Mouse (Mus musculus): ENCODE data around the gene Slc15a1. TPM values are rescaled to one million over a fixed set of nuclear protein-coding genes. Genes with fewer than 3 reads are reported as not detected.

Gene Slc15a1
- polyA plus RNA-seq, 1 experiment from 2014 or later = 0.74 TPM

DNA sequence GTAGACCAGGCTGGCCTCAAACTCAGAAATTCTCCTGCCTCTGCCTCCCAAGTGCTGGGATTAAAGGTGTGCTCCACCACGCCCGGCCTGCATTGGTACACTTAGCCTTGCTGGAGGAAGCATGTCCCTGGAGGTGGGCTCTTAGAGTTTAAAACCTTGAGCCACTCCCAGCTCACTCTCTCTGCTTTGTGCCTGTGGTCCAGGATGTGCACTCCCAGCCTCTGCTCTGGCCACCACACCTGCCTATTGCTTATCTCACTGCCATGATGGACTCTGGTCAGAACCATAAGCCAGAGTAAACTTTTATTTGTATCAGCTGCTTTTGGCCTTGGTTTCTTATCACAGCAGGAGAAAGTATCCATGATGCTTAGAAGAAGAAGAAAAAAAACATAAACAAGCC is 40.7 kb downstream of the Slc15a1 start:
- no peak overlapping the region for H3K9ac ChIP-seq
- no peak overlapping the region for H3K4me2 ChIP-seq
- ATAC-seq (ENCODE audit: borderline replicate concordance, extremely low read depth, low FRiP score, low TSS enrichment) = no peak

DNA sequence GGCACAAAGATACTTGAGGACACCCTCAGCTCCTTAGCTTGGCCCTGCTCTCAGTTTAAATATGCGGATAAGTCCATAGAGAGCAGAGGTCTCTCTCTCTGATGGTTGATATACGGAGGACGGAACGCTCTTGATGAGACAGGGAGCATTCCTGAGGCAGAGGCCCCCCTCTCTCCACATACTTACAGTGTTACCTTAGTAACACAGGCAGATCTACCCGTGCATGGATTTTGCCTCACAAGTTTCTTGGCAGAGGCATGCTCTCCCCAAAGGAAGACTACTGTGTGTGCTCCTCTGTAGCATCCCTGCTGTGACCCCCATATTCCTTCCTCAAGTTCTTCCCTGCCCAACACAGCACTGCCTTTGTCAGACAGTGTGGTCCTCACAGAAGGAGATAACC is 42.3 kb downstream of the Slc15a1 start:
- no peak for ATAC-seq (ENCODE audit: borderline replicate concordance, extremely low read depth, low FRiP score, low TSS enrichment)
- H3K9me3 ChIP-seq = no peaks in the 10 kb centered on the region

More for the DNA sequence above, 40.7 kb downstream of the Slc15a1 start:
- no peaks in the 10 kb centered on the region for H3K36me3 ChIP-seq
- H3K4me3 ChIP-seq = no peak overlapping the region
- H3K27me3 ChIP-seq = no peaks in the 10 kb centered on the region
- no peaks in the 10 kb centered on the region for H3K9me3 ChIP-seq
- H3K27ac ChIP-seq = no peak overlapping the region
- WGBS = 83% methylated on average over 2 of the region's 2 CpGs
- H3K4me1 ChIP-seq = no peaks in the 10 kb centered on the region

GRCm38 (mm10) chr14:121460966-121461365 is 44.1 kb downstream of the Slc15a1 start:
- 82% methylated on average over 3 of the region's 3 CpGs for WGBS
- no peak for ATAC-seq (ENCODE audit: borderline replicate concordance, extremely low read depth, low FRiP score, low TSS enrichment)
- no peak overlapping the region for H3K4me2 ChIP-seq

More for the DNA sequence above, 42.3 kb downstream of the Slc15a1 start:
- no peaks in the 10 kb centered on the region for H3K27me3 ChIP-seq
- H3K4me2 ChIP-seq = no peak overlapping the region
- H3K27ac ChIP-seq = no peak overlapping the region
- WGBS = 37% methylated on average over 5 of the region's 5 CpGs
- H3K9ac ChIP-seq = no peak overlapping the region
- H3K4me1 ChIP-seq = no peaks in the 10 kb centered on the region
- no peaks in the 10 kb centered on the region for H3K36me3 ChIP-seq
- H3K4me3 ChIP-seq = no peak overlapping the region

DNA sequence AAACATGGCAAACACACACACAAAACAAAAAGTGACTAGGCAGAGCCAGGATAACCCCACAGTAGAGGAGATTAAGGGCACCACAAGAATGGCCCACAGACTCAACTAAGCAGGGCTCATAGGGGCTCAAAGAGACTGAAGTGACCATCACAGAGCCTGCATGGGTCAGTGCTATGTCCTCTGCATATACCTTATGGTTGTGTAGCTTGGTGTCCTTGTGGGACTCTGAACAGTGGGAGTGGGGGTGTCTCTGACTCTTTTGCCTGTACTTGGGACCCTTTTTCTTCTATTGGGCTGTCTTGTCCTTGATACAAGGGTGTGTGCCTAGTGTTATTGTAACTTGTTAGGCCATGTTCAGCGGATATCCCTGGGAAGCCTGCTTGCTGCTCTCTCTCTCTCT is 46.5 kb downstream of the Slc15a1 start:
- WGBS = 58% methylated on average over 1 of the region's 1 CpGs
- Histone ChIP-seq H3K4me1 (no peaks in the 10 kb centered on the region), H3K36me3 (no peaks in the 10 kb centered on the region), H3K9me3 (no peaks in the 10 kb centered on the region), H3K4me2 (no peak overlapping the region), H3K27ac (no peak overlapping the region), H3K9ac (no peak overlapping the region), H3K27me3 (no peaks in the 10 kb centered on the region), H3K4me3 (no peak overlapping the region)
- no peak for ATAC-seq (ENCODE audit: borderline replicate concordance, extremely low read depth, low FRiP score, low TSS enrichment)

More at GRCm38 (mm10) chr14:121460966-121461365, 44.1 kb downstream of the Slc15a1 start:
- no peak overlapping the region for H3K4me3 ChIP-seq
- no peaks in the 10 kb centered on the region for H3K9me3 ChIP-seq
- no peak overlapping the region for H3K9ac ChIP-seq
- no peaks in the 10 kb centered on the region for H3K36me3 ChIP-seq
- no peaks in the 10 kb centered on the region for H3K27me3 ChIP-seq
- no peak overlapping the region for H3K27ac ChIP-seq
- H3K4me1 ChIP-seq = no peaks in the 10 kb centered on the region

DNA sequence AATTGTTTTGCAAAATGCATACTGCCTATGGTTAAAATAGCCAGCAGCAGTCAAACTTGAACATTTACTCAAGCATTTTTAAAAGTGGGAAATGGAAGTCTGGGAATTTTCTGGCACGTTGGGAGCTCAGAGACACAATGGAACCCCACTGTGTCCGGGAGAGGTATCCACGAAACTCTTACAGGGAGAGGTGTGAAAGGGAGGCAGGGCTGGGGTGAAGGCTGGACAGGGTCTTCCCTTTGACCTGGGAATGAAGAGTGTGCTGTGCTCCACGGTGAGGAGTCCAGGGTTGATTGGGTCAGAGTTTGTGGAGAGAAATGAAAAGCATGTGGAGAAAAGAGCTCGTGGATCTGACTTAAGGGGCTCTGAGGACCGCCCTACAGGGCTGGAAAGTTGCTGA is 47.5 kb downstream of the Slc15a1 start:
- H3K4me3 ChIP-seq = no peak overlapping the region
- ATAC-seq (ENCODE audit: borderline replicate concordance, extremely low read depth, low FRiP score, low TSS enrichment) = no peak

DNA sequence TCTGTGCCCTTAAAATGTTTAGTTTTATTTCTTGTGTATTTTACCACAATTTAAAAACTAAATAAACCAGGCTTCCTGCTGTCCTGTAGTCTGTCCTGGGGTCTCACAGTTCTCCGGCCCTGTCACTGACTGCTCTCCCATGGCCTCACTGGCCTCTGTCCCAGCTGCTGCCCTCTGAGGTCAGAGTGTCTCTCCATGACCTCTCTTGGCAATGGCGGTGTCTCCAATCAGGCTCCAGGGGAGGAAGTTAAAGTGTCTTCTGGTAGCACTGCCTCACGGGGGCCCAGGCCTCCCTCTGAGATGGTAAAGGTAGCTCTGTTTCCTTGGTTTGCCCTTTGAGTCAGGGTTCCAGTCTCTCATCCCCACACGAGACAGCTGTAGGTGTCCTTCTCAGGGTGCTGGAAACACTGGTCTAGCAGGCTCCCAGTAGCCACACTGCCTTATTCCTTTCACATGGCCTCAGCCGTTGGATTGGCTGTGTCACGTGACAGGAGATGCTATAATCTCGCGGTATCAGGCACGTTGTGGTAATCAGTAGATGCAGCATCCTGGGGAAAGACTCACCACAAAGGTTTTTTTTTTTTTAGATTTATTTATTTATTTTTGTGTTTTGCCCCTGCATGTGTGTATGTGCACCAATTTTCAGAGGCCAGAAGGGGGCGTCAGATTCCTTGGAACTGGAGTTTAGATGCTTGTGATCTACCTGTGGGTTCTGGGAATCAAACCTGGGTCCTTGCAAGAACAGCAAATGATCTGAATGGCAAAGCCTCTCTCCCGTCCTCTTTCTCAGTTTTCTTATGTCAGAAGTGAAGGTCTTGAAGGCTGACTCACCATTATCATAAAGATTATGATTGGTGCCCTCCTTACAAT is 48.4 kb downstream of the Slc15a1 start:
- ATAC-seq (ENCODE audit: borderline replicate concordance, extremely low read depth, low FRiP score, low TSS enrichment) = no peak
- H3K27me3 ChIP-seq = no peaks in the 10 kb centered on the region

More for the DNA sequence above, 47.5 kb downstream of the Slc15a1 start:
- Histone ChIP-seq H3K27me3 (no peaks in the 10 kb centered on the region), H3K9ac (no peak overlapping the region), H3K4me2 (no peak overlapping the region), H3K27ac (no peak overlapping the region), H3K36me3 (no peaks in the 10 kb centered on the region), H3K9me3 (no peaks in the 10 kb centered on the region), H3K4me1 (no peaks in the 10 kb centered on the region)
- WGBS = 67% methylated on average over 6 of the region's 6 CpGs

GRCm38 (mm10) chr14:121455976-121456375 is 49.1 kb downstream of the Slc15a1 start:
- no peak overlapping the region for H3K4me2 ChIP-seq
- ATAC-seq (ENCODE audit: borderline replicate concordance, extremely low read depth, low FRiP score, low TSS enrichment) = no peak
- no peak overlapping the region for H3K9ac ChIP-seq
- H3K36me3 ChIP-seq = no peaks in the 10 kb centered on the region
- H3K4me3 ChIP-seq = no peak overlapping the region
- no peaks in the 10 kb centered on the region for H3K9me3 ChIP-seq
- WGBS = 71% methylated on average over 15 of the region's 15 CpGs
- H3K4me1 ChIP-seq = no peaks in the 10 kb centered on the region
- no peaks in the 10 kb centered on the region for H3K27me3 ChIP-seq
- no peak overlapping the region for H3K27ac ChIP-seq

More for the DNA sequence above, 48.4 kb downstream of the Slc15a1 start:
- H3K9ac ChIP-seq = no peak overlapping the region
- H3K9me3 ChIP-seq = no peaks in the 10 kb centered on the region
- H3K4me3 ChIP-seq = no peak overlapping the region
- H3K4me1 ChIP-seq = no peaks in the 10 kb centered on the region
- H3K4me2 ChIP-seq = no peak overlapping the region
- 76% methylated on average over 11 of the region's 11 CpGs for WGBS
- H3K27ac ChIP-seq = no peak overlapping the region
- no peaks in the 10 kb centered on the region for H3K36me3 ChIP-seq

DNA sequence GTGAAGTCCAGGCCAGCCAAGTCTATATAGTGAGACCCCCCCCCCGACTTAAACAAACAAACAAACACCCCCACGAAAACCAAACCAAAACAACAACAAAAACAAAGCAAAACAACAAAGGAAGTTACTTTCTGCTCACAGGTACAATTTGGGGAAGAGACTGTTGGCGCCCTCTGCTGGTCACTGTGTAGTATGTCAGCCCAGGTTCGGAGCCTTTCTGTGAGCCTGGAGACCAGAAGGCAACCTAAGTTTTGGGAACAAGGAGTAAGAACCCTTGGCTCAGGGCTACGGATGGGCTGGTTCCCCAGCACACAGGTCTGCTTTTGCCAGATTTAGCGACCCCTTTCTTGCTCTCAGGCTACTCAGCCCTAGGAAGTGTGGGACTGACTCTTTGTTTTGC is 49.5 kb downstream of the Slc15a1 start:
- WGBS = 7% methylated on average over 6 of the region's 6 CpGs
- Histone ChIP-seq H3K4me3 (no peak overlapping the region), H3K9ac (no peak overlapping the region), H3K9me3 (no peaks in the 10 kb centered on the region), H3K36me3 (no peaks in the 10 kb centered on the region), H3K27me3 (no peaks in the 10 kb centered on the region), H3K4me2 (no peak overlapping the region), H3K4me1 (no peaks in the 10 kb centered on the region), H3K27ac (no peak overlapping the region)
- ATAC-seq (ENCODE audit: borderline replicate concordance, extremely low read depth, low FRiP score, low TSS enrichment) = no peak

DNA sequence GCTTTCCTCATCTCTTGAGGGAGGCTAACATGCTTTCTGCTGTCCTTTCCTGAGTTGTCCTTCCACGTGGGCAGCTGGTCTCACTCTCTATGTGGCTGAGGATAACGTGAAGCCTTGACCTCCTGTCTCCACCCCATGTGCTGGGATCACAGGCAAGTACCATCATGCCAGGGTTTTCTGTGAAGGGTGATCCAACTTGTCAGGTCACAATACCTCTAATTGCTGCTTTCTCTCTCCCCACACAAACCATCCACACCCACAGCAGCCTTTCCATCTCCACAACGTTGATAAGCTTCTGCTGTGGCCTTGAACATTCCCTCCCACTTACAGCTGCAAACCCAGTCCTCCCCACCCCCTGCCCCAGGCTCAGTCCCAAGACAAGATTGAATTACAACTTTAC is 51.9 kb downstream of the Slc15a1 start:
- Histone ChIP-seq H3K4me1 (no peaks in the 10 kb centered on the region), H3K27me3 (no peaks in the 10 kb centered on the region), H3K4me2 (no peak overlapping the region), H3K9ac (no peak overlapping the region), H3K36me3 (no peaks in the 10 kb centered on the region), H3K9me3 (no peaks in the 10 kb centered on the region), H3K4me3 (no peak overlapping the region), H3K27ac (no peak overlapping the region)
- ATAC-seq (ENCODE audit: borderline replicate concordance, extremely low read depth, low FRiP score, low TSS enrichment) = no peak
- WGBS = 35% methylated on average over 3 of the region's 3 CpGs

GRCm38 (mm10) chr14:121452227-121452626 is 52.8 kb downstream of the Slc15a1 start:
- Histone ChIP-seq H3K4me2 (no peak overlapping the region), H3K27me3 (no peaks in the 10 kb centered on the region), H3K9me3 (no peaks in the 10 kb centered on the region), H3K36me3 (no peaks in the 10 kb centered on the region), H3K4me3 (no peak overlapping the region), H3K27ac (no peak overlapping the region), H3K9ac (no peak overlapping the region), H3K4me1 (no peaks in the 10 kb centered on the region)
- 81% methylated on average over 6 of the region's 6 CpGs for WGBS
- no peak for ATAC-seq (ENCODE audit: borderline replicate concordance, extremely low read depth, low FRiP score, low TSS enrichment)

DNA sequence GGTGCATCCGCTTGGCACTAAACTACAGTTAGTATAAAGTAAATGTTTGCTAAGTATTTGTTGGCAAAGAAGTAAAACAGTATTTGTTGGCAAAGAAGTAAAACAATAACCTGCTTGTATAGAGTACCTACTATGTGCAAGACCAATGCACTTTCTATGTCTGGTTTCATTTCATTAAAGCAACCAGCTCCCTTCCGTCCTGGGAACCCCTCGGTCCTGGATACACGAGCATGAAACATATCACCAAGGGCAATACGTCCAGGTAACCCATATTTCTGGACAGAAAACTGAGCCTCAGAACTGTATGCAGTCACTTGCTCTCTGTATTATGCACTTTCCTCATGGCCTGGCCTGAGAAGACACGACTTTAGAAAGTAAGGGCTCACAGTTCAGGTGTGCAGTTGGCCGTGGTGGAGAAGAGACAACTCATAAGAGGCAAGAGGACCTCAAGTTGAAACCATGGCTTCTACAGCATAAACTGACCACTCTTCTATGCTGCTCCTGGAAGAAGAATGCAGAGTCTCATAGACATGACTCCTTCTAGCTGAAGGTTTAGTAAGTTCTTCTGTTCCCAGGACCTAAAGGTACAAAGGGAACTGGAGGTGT is 53.5 kb downstream of the Slc15a1 start:
- Histone ChIP-seq H3K27me3 (no peaks in the 10 kb centered on the region), H3K4me2 (no peak overlapping the region), H3K27ac (no peak overlapping the region), H3K9me3 (no peaks in the 10 kb centered on the region), H3K4me1 (no peaks in the 10 kb centered on the region), H3K9ac (no peak overlapping the region), H3K4me3 (no peak overlapping the region), H3K36me3 (no peaks in the 10 kb centered on the region)
- ATAC-seq (ENCODE audit: borderline replicate concordance, extremely low read depth, low FRiP score, low TSS enrichment) = no peak
- 65% methylated on average over 7 of the region's 7 CpGs for WGBS

Data from lung, embryonic 15.5 days (tissue).